Mouse (Mus musculus): ENCODE measurements at regions not wholly inside any gene's neighbourhood (a gene's known extent, or its start where the extent isn't known, plus 50 kb on each side); places are given as distances from the start of the nearest gene placed in this dataset.

GRCm38 (mm10) chr7:83060318-83060717, 193.2 kb downstream of the Mex3b start:
- TF ChIP-seq CTCF (IDR thresholded peaks at IDR 0.05; ENCODE audit: low read depth, low read length) (no peak), POLR2A (IDR thresholded peaks at IDR 0.05; ENCODE audit: borderline replicate concordance, low read depth, low read length) (no peak)

All from bone marrow macrophage, adult 2 months (primary cell).